Mouse (Mus musculus) lung, adult 2 months (tissue): ENCODE measurements around the gene Pmch. TPM values are rescaled to one million over a fixed set of nuclear protein-coding genes. Genes with fewer than 3 reads are reported as not detected.

ENCODE experiments used
- DNase-seq: peaks from one replicate; pipeline ENCODE4 v3.0.0; 2022
- H3K4me1 ChIP-seq: fragments of 200-500 bp; 2 replicates; pipeline ENCODE4 v1.6.1; 2011; ENCODE audit warnings: low read length; ENCODE audit not compliant: control insufficient read depth, insufficient read depth
- H3K4me3 ChIP-seq: fragments of 200-500 bp; replicated peaks from 2 replicates; pipeline ENCODE3; 2011; ENCODE audit warnings: low read depth, mild to moderate bottlenecking, control low read depth, low read length; ENCODE audit errors: extremely low read depth
- CTCF ChIP-seq: fragments of 200-500 bp; IDR thresholded peaks from 2 replicates; pipeline ENCODE4 v1.5.1; 2011; ENCODE audit warnings: mild to moderate bottlenecking, low read length, control low read depth; ENCODE audit not compliant: insufficient read depth
- POLR2A ChIP-seq: fragments of 200-500 bp; IDR thresholded peaks from 2 replicates; pipeline ENCODE4 v1.6.1; 2011; ENCODE audit warnings: low read depth, mild to moderate bottlenecking, control low read depth, low read length, borderline replicate concordance; ENCODE audit errors: extremely low read depth
- WGBS: fragments of 180-500 bp; shearing (Covaris S2); methylation state at CpG from one replicate; pipeline ENCODE4 v1.1.7; 2018; 5-methylcytosine and 5-hydroxymethylcytosine counted together
- polyA plus RNA-seq: library from polyadenylated mRNA; depleted of rRNA; stranded (reverse); fragments of >200 nt; gene quantifications from 2 replicates; pipeline ENCODE4 v1.2.3, GENCODE M21; 2012; rRNA removed

The Pmch gene
- not detected in 2 replicates for polyA plus RNA-seq

DNA sequence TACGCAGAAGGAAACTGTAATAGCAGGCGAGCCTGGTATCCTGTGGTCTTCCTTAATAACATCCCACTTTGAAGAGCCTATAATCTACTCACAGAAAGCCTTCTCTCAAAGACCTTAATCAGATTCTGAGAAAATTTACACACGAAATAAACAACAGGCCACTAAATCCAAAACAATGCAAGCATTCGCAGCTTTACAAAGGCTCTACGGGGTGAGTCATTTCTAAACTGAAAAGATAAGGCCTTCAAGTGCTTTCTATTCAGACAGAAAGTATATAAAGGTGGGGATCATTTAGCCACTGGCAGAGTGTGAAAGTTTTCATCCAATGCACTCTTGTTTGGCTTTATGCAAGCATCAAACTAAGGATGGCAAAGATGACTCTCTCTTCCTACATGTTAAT lies at the start of gene Pmch:
Gene Pmch (plus strand): TSS at position 301 of the 400 bp plus-strand sequence.
- TF ChIP-seq POLR2A (no peak), CTCF (no peak)
- H3K4me3 ChIP-seq, result no peak within 1 kb of the TSS
- no peaks in the 10 kb centered on the region for H3K4me1 ChIP-seq
- no peak for DNase-seq
- WGBS, result 65% methylated on average over 5 of the region's 5 CpGs

- TF ChIP-seq CTCF, result no peak
- H3K4me1 ChIP-seq, result no peaks in the 10 kb centered on the region
- no peak for DNase-seq
- H3K4me3 ChIP-seq, result no peak overlapping the region
- WGBS, result 71% methylated on average over 4 of the region's 4 CpGs
Measured at GRCm38 (mm10) chr10:88044297-88044696, 46.6 kb upstream of the Pmch start.

GRCm38 (mm10) chr10:88046098-88046771 lies 44.6 kb upstream of the Pmch start:
- DNase-seq, result no peak
- no peak for TF ChIP-seq CTCF
- TF ChIP-seq POLR2A, result no peak
- Histone ChIP-seq H3K4me3 (no peak overlapping the region), H3K4me1 (no peaks in the 10 kb centered on the region)
- 64% methylated on average over 11 of the region's 11 CpGs for WGBS

DNA sequence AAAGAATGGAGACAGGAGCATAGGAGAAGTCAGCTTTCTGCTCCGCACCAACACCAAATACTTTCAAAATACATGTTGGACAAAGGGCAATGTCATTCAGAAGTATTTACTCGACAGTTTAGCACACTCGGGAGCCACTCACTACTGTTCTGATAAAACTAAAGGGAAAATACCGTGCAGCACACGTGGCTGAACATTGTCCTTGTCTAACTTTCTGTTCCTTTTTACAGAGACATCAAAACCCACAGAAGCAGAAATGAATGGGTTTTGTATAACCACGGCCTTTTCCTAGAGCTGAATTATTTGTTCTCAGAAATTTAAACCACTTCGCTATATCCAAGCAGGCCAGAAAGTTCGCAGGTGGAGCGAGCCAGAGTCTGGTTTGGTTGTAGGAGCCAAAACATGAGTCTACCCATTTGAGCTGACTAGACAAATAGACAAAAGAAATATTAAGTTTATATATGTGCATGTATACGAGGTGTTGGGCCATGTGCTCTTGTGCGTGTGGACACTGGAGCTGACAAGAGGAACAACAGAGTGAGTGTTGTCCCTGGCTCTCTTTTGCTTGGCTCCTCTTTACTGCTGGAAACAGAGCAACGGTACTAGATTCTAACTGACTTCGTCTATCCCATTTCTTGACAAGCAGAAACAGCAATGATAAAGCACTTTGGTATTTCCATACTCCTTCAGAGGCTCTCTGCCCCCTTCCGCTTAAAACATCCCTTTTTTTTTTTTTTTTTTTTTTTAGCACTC lies 36.5 kb upstream of the Pmch start:
- Histone ChIP-seq H3K4me3 (no peak overlapping the region), H3K4me1 (no peaks in the 10 kb centered on the region)
- TF ChIP-seq POLR2A (no peak), CTCF (no peak)
- no peak for DNase-seq
- WGBS, result 56% methylated on average over 14 of the region's 14 CpGs

- peak; percentile 9 for DNase-seq
- WGBS, result 45% methylated on average over 14 of the region's 14 CpGs
- Histone ChIP-seq H3K4me1 (no peaks in the 10 kb centered on the region), H3K4me3 (no peak overlapping the region)
- TF ChIP-seq CTCF (no peak), POLR2A (no peak)
Measured at GRCm38 (mm10) chr10:88056950-88057649, 33.8 kb upstream of the Pmch start.

- TF ChIP-seq CTCF (no peak), POLR2A (no peak)
- Histone ChIP-seq H3K4me1 (no peaks in the 10 kb centered on the region), H3K4me3 (no peak overlapping the region)
- 92% methylated on average over 4 of the region's 4 CpGs for WGBS
- no peak for DNase-seq
Measured at GRCm38 (mm10) chr10:88063436-88063835, 27.4 kb upstream of the Pmch start.

GRCm38 (mm10) chr10:88064872-88065271 lies 26.0 kb upstream of the Pmch start:
- H3K4me1 ChIP-seq, result no peaks in the 10 kb centered on the region
- no peak for TF ChIP-seq CTCF
- no peak for TF ChIP-seq POLR2A
- no peak for DNase-seq
- 47% methylated on average over 2 of the region's 2 CpGs for WGBS
- H3K4me3 ChIP-seq, result no peak overlapping the region

DNA sequence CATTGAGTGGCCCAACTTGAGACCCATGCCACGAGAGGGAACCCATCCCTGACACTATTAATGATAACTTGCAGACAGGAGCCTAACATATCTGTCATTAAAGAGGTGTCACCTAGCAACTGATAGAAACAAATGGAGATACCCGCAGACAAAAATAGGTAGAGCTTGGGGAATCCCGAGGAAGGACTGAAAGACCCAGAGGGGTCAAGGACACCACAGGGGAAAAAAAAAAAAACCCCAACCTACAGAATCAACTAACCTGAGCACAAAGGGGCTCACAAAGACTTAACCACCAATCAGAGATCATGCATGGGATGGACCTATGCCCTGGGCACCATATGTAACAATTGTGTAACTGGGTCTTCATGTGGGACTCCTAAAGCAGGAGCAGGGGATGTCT lies 23.5 kb upstream of the Pmch start:
- Histone ChIP-seq H3K4me1 (no peaks in the 10 kb centered on the region), H3K4me3 (no peak overlapping the region)
- 72% methylated on average over 3 of the region's 3 CpGs for WGBS
- TF ChIP-seq CTCF (no peak), POLR2A (no peak)
- no peak for DNase-seq

DNA sequence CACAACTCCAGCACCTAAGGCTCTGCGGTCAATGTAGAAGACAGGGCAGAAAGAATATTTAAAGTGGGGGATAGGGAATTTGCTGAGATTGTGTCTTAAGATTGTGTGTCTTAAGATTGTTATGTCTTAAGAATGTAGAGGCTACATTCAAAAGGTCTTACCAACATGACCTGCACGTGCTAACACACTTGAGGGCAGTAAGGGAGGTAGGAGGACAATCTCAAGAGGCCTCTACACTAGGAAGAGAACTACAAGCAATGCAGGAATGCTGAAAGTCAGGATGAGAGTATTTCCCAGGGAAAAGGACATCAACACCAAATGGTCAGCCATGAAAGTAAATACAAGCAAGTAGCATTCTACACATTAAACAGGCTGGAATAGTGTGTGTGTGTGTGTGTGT lies 15.3 kb downstream of the Pmch start:
- TF ChIP-seq POLR2A (no peak), CTCF (no peak)
- no peaks in the 10 kb centered on the region for H3K4me1 ChIP-seq
- DNase-seq, result no peak
- no peak overlapping the region for H3K4me3 ChIP-seq
- WGBS, result 82% methylated on average over 2 of the region's 2 CpGs
